Mouse (Mus musculus) forebrain, embryonic 12.5 days (tissue): ENCODE measurements around the gene Tmem108. TPM values are rescaled to one million over a fixed set of nuclear protein-coding genes. Genes with fewer than 3 reads are reported as not detected.

Experiments
- ATAC-seq: fragments of 200-750 bp; cut with Nextera tagmentation; 2 replicates; pipeline ENCODE4 v1.8.0; 2017; ENCODE audit warnings: moderate TSS enrichment; ENCODE audit not compliant: low FRiP score
- H3K27ac ChIP-seq: fragments of 300-500 bp; sonication (generic); 2 replicates; pipeline ENCODE4 v1.5.1; 2016; ENCODE audit warnings: mild to moderate bottlenecking
- H3K27me3 ChIP-seq: fragments of 300-500 bp; sonication (generic); 2 replicates; pipeline ENCODE4 v1.6.1; 2016; ENCODE audit warnings: mild to moderate bottlenecking
- H3K36me3 ChIP-seq: fragments of 300-500 bp; sonication (generic); replicated peaks from 2 replicates; pipeline ENCODE4 v1.6.1; 2016; ENCODE audit warnings: mild to moderate bottlenecking
- H3K4me1 ChIP-seq: fragments of 300-500 bp; sonication (generic); 2 replicates; pipeline ENCODE4 v1.6.1; 2016
- H3K4me2 ChIP-seq: fragments of 300-500 bp; sonication (generic); 2 replicates; pipeline ENCODE4 v1.6.1; 2016; ENCODE audit warnings: mild to moderate bottlenecking, moderate library complexity
- H3K4me3 ChIP-seq: fragments of 300-500 bp; sonication (generic); replicated peaks from 2 replicates; pipeline ENCODE4 v1.5.1; 2016; ENCODE audit warnings: mild to moderate bottlenecking
- H3K9ac ChIP-seq: fragments of 300-500 bp; sonication (generic); 2 replicates; pipeline ENCODE4 v1.6.1; 2016; ENCODE audit warnings: mild to moderate bottlenecking
- H3K9me3 ChIP-seq: fragments of 300-500 bp; sonication (generic); 2 replicates; pipeline ENCODE4 v1.6.1; 2016
- WGBS: fragments of 180-500 bp; shearing (Covaris S2); methylation state at CpG from one replicate; pipeline ENCODE4 v1.1.7; 2016; 5-methylcytosine and 5-hydroxymethylcytosine counted together
- polyA plus RNA-seq: library from polyadenylated mRNA; unstranded; fragments of >200 nt; fragmentation: Nextera tagmentation; extraction: Ambion mirVana; gene quantifications from 2 replicates; pipeline ENCODE4 v1.2.1, GENCODE M21; 2016

Tmem108 gene
- polyA plus RNA-seq, 1 experiment from 2014 or later = 34.5 TPM

GRCm38 (mm10) chr9:103622988-103623387 lies 138.6 kb downstream of the Tmem108 start:
- H3K4me3 ChIP-seq = no peak overlapping the region
- peaks cover 4% of the 10 kb centered on the region; the same call in 1 of the 2 replicates for H3K4me1 ChIP-seq
- H3K9ac ChIP-seq = no peak overlapping the region
- H3K4me2 ChIP-seq = no peak overlapping the region
- H3K27ac ChIP-seq = no peak overlapping the region
- no peaks in the 10 kb centered on the region for H3K9me3 ChIP-seq
- no peak for ATAC-seq
- H3K27me3 ChIP-seq = 0 out of 2 replicates have a peak, but pooled peaks cover 4% of the 10 kb centered on the region
- WGBS = 91% methylated on average over 5 of the region's 5 CpGs
- H3K36me3 ChIP-seq = no peaks in the 10 kb centered on the region

DNA sequence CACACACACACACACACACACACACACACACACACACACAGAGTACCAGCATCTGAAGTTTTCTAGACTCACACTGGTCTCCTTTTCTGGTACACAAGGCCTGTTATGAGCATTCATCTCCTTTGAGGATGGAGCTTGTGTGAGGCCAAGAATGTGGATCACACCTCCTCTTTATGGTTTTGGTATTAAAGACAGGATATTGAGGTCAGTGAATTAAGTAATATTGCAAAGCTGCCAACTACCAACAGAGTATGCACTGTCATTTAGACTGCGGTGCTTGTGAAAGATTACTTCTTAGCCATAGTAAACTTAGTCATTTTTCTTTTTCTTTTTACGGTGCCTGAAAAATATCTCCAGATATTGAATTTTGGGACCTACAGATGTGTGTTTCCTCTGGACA lies 139.8 kb downstream of the Tmem108 start:
- H3K36me3 ChIP-seq = no peaks in the 10 kb centered on the region
- ATAC-seq = no peak

DNA sequence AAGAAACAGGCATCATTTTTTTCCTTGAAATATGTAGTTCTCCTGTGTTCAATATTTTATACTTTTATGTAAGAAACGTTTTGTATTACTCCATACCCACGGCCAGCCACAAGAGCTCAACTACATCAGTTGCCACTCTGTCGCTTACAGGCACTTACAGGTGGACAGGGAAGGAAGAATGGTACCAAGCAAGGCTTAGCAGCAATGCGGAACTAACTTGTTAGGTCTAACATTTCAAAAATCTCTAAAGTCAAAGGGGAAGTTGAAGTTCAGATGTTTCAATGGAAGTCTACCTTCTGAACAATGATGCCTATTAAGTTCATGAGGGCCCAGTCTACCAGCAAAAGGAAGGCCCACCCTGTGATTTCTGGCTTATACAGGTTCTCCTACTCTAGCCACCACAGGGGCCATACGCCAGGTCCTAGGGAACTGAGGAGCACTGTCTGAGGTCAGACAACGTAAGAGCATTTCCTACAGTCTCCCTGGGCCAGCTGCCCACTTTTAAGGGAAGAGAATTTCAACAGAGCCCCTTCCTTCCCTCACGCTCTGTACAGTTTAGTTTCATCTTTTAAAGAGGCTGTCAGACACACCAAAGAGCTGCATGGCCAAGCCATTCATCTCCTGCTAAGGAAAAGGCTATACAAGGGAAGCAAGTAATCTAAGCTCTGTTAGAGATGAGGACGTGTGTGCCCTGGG lies 141.0 kb downstream of the Tmem108 start:
- Histone ChIP-seq H3K4me1 (peaks cover 4% of the 10 kb centered on the region; the same call in 1 of the 2 replicates), H3K9ac (no peak overlapping the region), H3K27me3 (no peaks in the 10 kb centered on the region), H3K27ac (no peak overlapping the region), H3K4me2 (no peak overlapping the region), H3K36me3 (no peaks in the 10 kb centered on the region), H3K4me3 (no peak overlapping the region), H3K9me3 (peaks cover 8% of the 10 kb centered on the region)
- no peak for ATAC-seq
- 94% methylated on average over 8 of the region's 8 CpGs for WGBS

More for the DNA sequence above, 139.8 kb downstream of the Tmem108 start:
- H3K27ac ChIP-seq = no peak overlapping the region
- H3K4me2 ChIP-seq = no peak overlapping the region
- H3K9me3 ChIP-seq = no peaks in the 10 kb centered on the region
- H3K4me3 ChIP-seq = no peak overlapping the region
- H3K4me1 ChIP-seq = peaks cover 4% of the 10 kb centered on the region; the same call in 1 of the 2 replicates
- no peak overlapping the region for H3K9ac ChIP-seq
- no peaks in the 10 kb centered on the region for H3K27me3 ChIP-seq
- 100% methylated on average over 2 of the region's 2 CpGs for WGBS

DNA sequence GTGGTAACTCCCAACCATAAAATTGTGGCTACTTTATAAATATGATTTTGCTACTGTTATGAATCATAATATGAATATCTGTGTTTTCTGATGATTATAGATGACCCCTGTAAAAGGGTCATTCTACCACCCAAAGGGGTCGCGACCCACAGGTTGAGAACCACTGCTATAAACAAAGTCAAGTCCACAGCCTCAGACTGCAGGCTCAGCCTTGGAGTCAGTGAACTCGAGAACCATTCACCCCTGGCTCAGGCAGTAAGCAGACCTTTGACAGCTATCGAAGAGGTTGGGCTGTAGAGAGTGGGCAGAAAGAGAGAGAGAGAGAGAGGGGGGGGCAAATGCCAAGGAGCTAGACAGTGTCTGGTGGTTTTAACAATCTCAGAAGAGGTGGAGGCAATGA lies 147.4 kb downstream of the Tmem108 start:
- WGBS = 93% methylated on average over 4 of the region's 4 CpGs
- H3K4me1 ChIP-seq = peaks cover 2% of the 10 kb centered on the region; the same call in 1 of the 2 replicates

GRCm38 (mm10) chr9:103608161-103609058 lies 153.2 kb downstream of the Tmem108 start:
- Histone ChIP-seq H3K36me3 (no peaks in the 10 kb centered on the region), H3K27ac (peak overlapping the region; percentile 72), H3K4me1 (peaks cover 11% of the 10 kb centered on the region; the same call in 1 of the 2 replicates), H3K9ac (no peak overlapping the region), H3K27me3 (no peaks in the 10 kb centered on the region), H3K9me3 (peaks cover 7% of the 10 kb centered on the region; the same call in 1 of the 2 replicates), H3K4me2 (no peak overlapping the region), H3K4me3 (no peak overlapping the region)
- peak; percentile 83; the same call in 1 of the 2 replicates for ATAC-seq
- 48% methylated on average over 13 of the region's 13 CpGs for WGBS

More for the DNA sequence above, 147.4 kb downstream of the Tmem108 start:
- H3K36me3 ChIP-seq = no peaks in the 10 kb centered on the region
- no peaks in the 10 kb centered on the region for H3K27me3 ChIP-seq
- ATAC-seq = no peak
- H3K9ac ChIP-seq = no peak overlapping the region
- H3K27ac ChIP-seq = no peak overlapping the region
- H3K4me2 ChIP-seq = no peak overlapping the region
- no peak overlapping the region for H3K4me3 ChIP-seq
- peaks cover 14% of the 10 kb centered on the region for H3K9me3 ChIP-seq

- peaks cover 11% of the 10 kb centered on the region; the same call in 1 of the 2 replicates for H3K4me1 ChIP-seq
- H3K27ac ChIP-seq = no peak overlapping the region
- H3K9ac ChIP-seq = no peak overlapping the region
- H3K27me3 ChIP-seq = 0 out of 2 replicates have a peak, but pooled peaks cover 4% of the 10 kb centered on the region
- ATAC-seq = no peak
- H3K9me3 ChIP-seq = 0 out of 2 replicates have a peak, but pooled peaks cover 1% of the 10 kb centered on the region
- no peak overlapping the region for H3K4me2 ChIP-seq
- no peaks in the 10 kb centered on the region for H3K36me3 ChIP-seq
- 83% methylated on average over 1 of the region's 1 CpGs for WGBS
- H3K4me3 ChIP-seq = no peak overlapping the region
Measured at GRCm38 (mm10) chr9:103606056-103606455, 155.6 kb downstream of the Tmem108 start.

GRCm38 (mm10) chr9:103603792-103604191 lies 157.8 kb downstream of the Tmem108 start:
- H3K9ac ChIP-seq = no peak overlapping the region
- no peaks in the 10 kb centered on the region for H3K9me3 ChIP-seq
- 0 out of 2 replicates have a peak, but pooled peaks cover 4% of the 10 kb centered on the region for H3K27me3 ChIP-seq
- H3K4me3 ChIP-seq = no peak overlapping the region
- no peak for ATAC-seq
- 89% methylated on average over 6 of the region's 6 CpGs for WGBS
- no peak overlapping the region for H3K27ac ChIP-seq
- no peaks in the 10 kb centered on the region for H3K36me3 ChIP-seq
- H3K4me2 ChIP-seq = no peak overlapping the region
- H3K4me1 ChIP-seq = peaks cover 11% of the 10 kb centered on the region; the same call in 1 of the 2 replicates

DNA sequence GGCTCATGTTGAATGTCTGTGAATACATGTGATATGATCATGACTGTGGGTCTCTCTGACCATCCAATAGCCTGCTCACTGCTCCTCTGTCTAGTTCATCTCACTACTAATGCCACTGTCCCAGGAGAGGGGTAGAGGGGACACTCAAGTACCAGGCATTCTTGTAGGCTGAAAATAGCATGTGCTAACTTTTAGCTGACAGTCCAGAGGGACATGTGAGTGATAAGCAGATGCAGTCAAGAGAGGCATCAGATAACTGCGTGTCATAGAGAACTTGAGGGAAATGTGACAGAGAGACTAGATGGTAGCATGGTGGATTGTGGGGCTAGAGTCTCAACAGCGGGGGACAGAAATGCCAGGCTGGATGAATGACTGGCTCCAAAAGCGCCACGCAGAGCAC lies 159.8 kb downstream of the Tmem108 start:
- ATAC-seq = no peak
- Histone ChIP-seq H3K9me3 (no peaks in the 10 kb centered on the region), H3K27ac (no peak overlapping the region), H3K4me2 (no peak overlapping the region), H3K4me1 (no peaks in the 10 kb centered on the region), H3K9ac (no peak overlapping the region), H3K36me3 (no peaks in the 10 kb centered on the region), H3K27me3 (0 out of 2 replicates have a peak, but pooled peaks cover 4% of the 10 kb centered on the region), H3K4me3 (no peak overlapping the region)
- WGBS = 90% methylated on average over 4 of the region's 4 CpGs

DNA sequence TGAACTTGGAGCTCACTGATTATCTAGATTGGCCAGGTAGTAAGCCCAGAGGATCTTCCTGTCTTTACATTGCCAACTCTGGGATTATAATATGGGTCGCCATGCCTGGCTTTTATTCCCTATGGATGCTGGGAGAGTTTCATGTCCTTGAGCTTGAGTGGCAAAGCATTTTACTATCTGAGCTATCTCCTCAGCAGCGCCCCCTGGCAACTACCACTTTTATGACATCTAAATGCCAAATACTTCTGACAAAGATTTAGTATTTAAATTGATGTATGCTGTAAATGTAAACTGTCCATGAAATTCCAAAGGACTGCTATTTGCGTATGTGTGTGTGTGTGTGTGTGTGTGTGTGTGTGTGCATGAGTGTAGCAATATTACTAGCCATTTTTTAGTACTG lies 160.8 kb downstream of the Tmem108 start:
- Histone ChIP-seq H3K9me3 (no peaks in the 10 kb centered on the region), H3K4me3 (no peak overlapping the region), H3K27me3 (0 out of 2 replicates have a peak, but pooled peaks cover 4% of the 10 kb centered on the region), H3K4me2 (no peak overlapping the region), H3K36me3 (no peaks in the 10 kb centered on the region), H3K4me1 (peaks cover 3% of the 10 kb centered on the region; the same call in 1 of the 2 replicates), H3K27ac (no peak overlapping the region), H3K9ac (no peak overlapping the region)
- ATAC-seq = no peak
- WGBS = 52% methylated on average over 3 of the region's 3 CpGs

GRCm38 (mm10) chr9:103599908-103600307 lies 161.7 kb downstream of the Tmem108 start:
- Histone ChIP-seq H3K27me3 (0 out of 2 replicates have a peak, but pooled peaks cover 4% of the 10 kb centered on the region), H3K9ac (no peak overlapping the region), H3K4me3 (no peak overlapping the region), H3K4me2 (no peak overlapping the region), H3K27ac (no peak overlapping the region), H3K4me1 (peaks cover 10% of the 10 kb centered on the region), H3K9me3 (no peaks in the 10 kb centered on the region), H3K36me3 (no peaks in the 10 kb centered on the region)
- 90% methylated on average over 3 of the region's 3 CpGs for WGBS
- no peak for ATAC-seq

GRCm38 (mm10) chr9:103597861-103598260 lies 163.8 kb downstream of the Tmem108 start:
- ATAC-seq = no peak
- peaks cover 23% of the 10 kb centered on the region for H3K4me1 ChIP-seq
- no peak overlapping the region for H3K27ac ChIP-seq
- no peaks in the 10 kb centered on the region for H3K9me3 ChIP-seq
- H3K27me3 ChIP-seq = 0 out of 2 replicates have a peak, but pooled peaks cover 4% of the 10 kb centered on the region
- H3K9ac ChIP-seq = no peak overlapping the region
- no peak overlapping the region for H3K4me2 ChIP-seq
- 80% methylated on average over 2 of the region's 2 CpGs for WGBS
- H3K36me3 ChIP-seq = no peaks in the 10 kb centered on the region
- no peak overlapping the region for H3K4me3 ChIP-seq
